30 mouse cellular contexts compared by ENCODE assay signal in genomic region chr7:114576931-114577330, GRCm38 (mm10). TPM values are rescaled to one million over a fixed set of nuclear protein-coding genes. Genes with fewer than 3 reads are reported as not detected.
A peak's percentile ranks its signal among the peaks of the same experiment; 100 is the strongest.
DNase-seq lines count a peak whose midpoint lies in the region; ATAC-seq and TF ChIP-seq lines count a peak whose summit lies in the region.
"Had no signal": no experiment of that assay in that cellular context is flagged by ENCODE, and none has a peak within 500 bp of the region (broad histone marks: within the 10 kb centered on the region; RNA-seq: fewer than 3 reads in every experiment).

No protein-coding gene starts in this region.

- H3K4me3 ChIP-seq in lung, adult 2 months (replicated peaks; ENCODE audit: extremely low read depth, low read depth, low read length), result peak overlapping the region; percentile 46
- no peak overlapping the region for H3K4me3 ChIP-seq in myocyte
- H3K4me3 ChIP-seq: embryonic facial prominence, embryonic 13.5 days; erythroblast, embryonic 14.5 days; forebrain, embryonic 12.5 days; heart, embryonic 12.5 days; hindbrain, embryonic 12.5 days; layer of hippocampus, adult 2 months; limb, embryonic 12.5 days; liver, embryonic 12.5 days; midbrain, embryonic 12.5 days had no signal

- DNase-seq in CD4-positive, CD25-positive, alpha-beta regulatory T cell, adult 2 months (ENCODE audit: low read depth, low spot score), result peak; percentile 8
- no peak for DNase-seq in lung, adult 2 months
- no peak for DNase-seq in lung, postnatal 25 days (ENCODE audit: low spot score)
- DNase-seq in cerebellum, adult 9-10 months, result no peak
- no peak for DNase-seq in kidney, postnatal 4 days
- DNase-seq: adrenal gland, adult 8-10 months; cerebellum, adult 9-11 months; gastrocnemius, postnatal 10 days; heart, postnatal 10 days; kidney, adult 8-10 months; kidney, postnatal 10 days; layer of hippocampus, postnatal 36 days; lung, embryonic 14.5 days; thymus, postnatal 36 days had no signal

- H3K36me3 ChIP-seq in myocyte (ENCODE audit: control insufficient read depth, insufficient read depth), result no peaks in the 10 kb centered on the region
- H3K36me3 ChIP-seq: embryonic facial prominence, embryonic 13.5 days; forebrain, embryonic 12.5 days; heart, embryonic 12.5 days; hindbrain, embryonic 12.5 days; limb, embryonic 12.5 days; liver, embryonic 12.5 days; midbrain, embryonic 12.5 days had no signal

- H3K79me2 ChIP-seq in myocyte (ENCODE audit: control insufficient read depth, insufficient read depth), result no peaks in the 10 kb centered on the region

- H3K4me2 ChIP-seq in myocyte (ENCODE audit: low read depth), result peak overlapping the region; percentile 52
- H3K4me2 ChIP-seq: embryonic facial prominence, embryonic 13.5 days; forebrain, embryonic 12.5 days; heart, embryonic 12.5 days; hindbrain, embryonic 12.5 days; limb, embryonic 12.5 days; liver, embryonic 12.5 days; lung, embryonic 14.5 days; midbrain, embryonic 12.5 days had no signal

- no peaks in the 10 kb centered on the region; the same call in 1 of the 2 replicates for H3K4me1 ChIP-seq in lung, adult 2 months (ENCODE audit: control insufficient read depth, insufficient read depth, low read length)
- H3K4me1 ChIP-seq: embryonic facial prominence, embryonic 13.5 days; forebrain, embryonic 12.5 days; heart, embryonic 12.5 days; hindbrain, embryonic 12.5 days; limb, embryonic 12.5 days; liver, embryonic 12.5 days; midbrain, embryonic 12.5 days had no signal

- TF ChIP-seq CTCF in lung, adult 2 months (IDR thresholded peaks at IDR 0.05; ENCODE audit: insufficient read depth, low read length), result no peak

- ATAC-seq in CD4-positive, CD25-positive, alpha-beta regulatory T cell, adult 4 months, result no peak
- ATAC-seq in granulocyte monocyte progenitor cell, adult 5-6 weeks (replicated peaks; ENCODE audit: poor library complexity, severe bottlenecking), result peak; percentile 52; the same call in 1 of the 2 replicates
- ATAC-seq: activated CD4-positive, CD25-positive, alpha-beta regulatory T cell, adult 4 months; liver, embryonic 12.5 days had no signal

- WGBS in lung, adult 2 months, result 33% methylated on average over 3 of the region's 3 CpGs

- TF ChIP-seq POLR2A in lung, adult 2 months (IDR thresholded peaks at IDR 0.05; ENCODE audit: borderline replicate concordance, extremely low read depth, low read depth, low read length), result no peak
- TF ChIP-seq POLR2A in myocyte (IDR thresholded peaks at IDR 0.05; ENCODE audit: insufficient read length, low read depth), result no peak

- no peak overlapping the region for H3ac ChIP-seq in myocyte (ENCODE audit: control insufficient read depth, insufficient read length)

- H3K27me3 ChIP-seq in myocyte (ENCODE audit: control insufficient read depth, insufficient read depth, insufficient read length), result no peaks in the 10 kb centered on the region
- H3K27me3 ChIP-seq: embryonic facial prominence, embryonic 13.5 days; forebrain, embryonic 12.5 days; heart, embryonic 12.5 days; hindbrain, embryonic 12.5 days; limb, embryonic 12.5 days; liver, embryonic 12.5 days; midbrain, embryonic 12.5 days had no signal

TF ChIP-seq in myocyte, 11 proteins besides CTCF, POLR2A, EP300 and RAD21:
- no peak for TF ChIP-seq REST (IDR thresholded peaks at IDR 0.05; ENCODE audit: insufficient read depth, insufficient read length)

RNA-seq across cellular contexts. Expression of gene Cyp2r1, which starts 14.2 kb away (rescaled TPM):
- polyA plus RNA-seq in CD4-positive, CD25-positive, alpha-beta regulatory T cell, adult 4 months (2017; shearing (Covaris generic)), result 1 to 10 TPM; 1.1 to 2.4 TPM
- 0.67 and 0.70 TPM in 2 replicates for polyA plus RNA-seq in lung, adult 2 months (2012; rRNA removed)
- total RNA-seq in granulocyte monocyte progenitor cell, adult 5-6 weeks (2014; fragmentation: Nextera tagmentation), result 2.3 TPM in 1 of 2 replicates, not detected in the other
- total RNA-seq in granulocyte monocyte progenitor cell, adult 5-6 weeks (2017), result 1.9 and 2.0 TPM in 2 replicates
- polyA plus RNA-seq in myocyte (2012; fragmentation: generic; extraction: Trizol), result not detected
- total RNA-seq: MEL had no signal
- polyA plus RNA-seq: erythroblast, embryonic 14.5 days had no signal

RNA-seq across cellular contexts. Expression of gene Calca, which starts 59.2 kb away (rescaled TPM):
- polyA plus RNA-seq in CD4-positive, CD25-positive, alpha-beta regulatory T cell, adult 4 months (2017; shearing (Covaris generic)), result not detected
- polyA plus RNA-seq in lung, adult 2 months (2012; rRNA removed), result 1.1 and 4.0 TPM in 2 replicates
- not detected in 2 replicates for total RNA-seq in granulocyte monocyte progenitor cell, adult 5-6 weeks (2014; fragmentation: Nextera tagmentation)
- not detected in 2 replicates for total RNA-seq in granulocyte monocyte progenitor cell, adult 5-6 weeks (2017)
- 0.23 TPM for polyA plus RNA-seq in myocyte (2012; fragmentation: generic; extraction: Trizol)
- total RNA-seq: gastrocnemius, postnatal 10 days; heart, adult 18-20 months; heart, postnatal 10 days; MEL had no signal
- polyA plus RNA-seq: erythroblast, embryonic 14.5 days; liver, embryonic 12.5 days; macrophage had no signal
